Mouse (Mus musculus) limb, embryonic 14.5 days (tissue): Measurements from ENCODE around the gene Lage3. TPM values are rescaled to one million over a fixed set of nuclear protein-coding genes. Genes with fewer than 3 reads are reported as not detected.
"Not testable (repeated sequence)": the region's sequence is repeated elsewhere in the genome, so short reads cannot be mapped to it uniquely, and the experiment has no call there.

Experiments
- ATAC-seq: fragments of 200-750 bp; cut with Nextera tagmentation; 2 replicates; pipeline ENCODE4 v1.8.0; 2017; ENCODE audit warnings: low read depth, moderate number of reproducible peaks, moderate TSS enrichment; ENCODE audit not compliant: low FRiP score
- DNase-seq: peaks from one replicate; pipeline ENCODE4 v3.0.0-alpha.2; 2015; ENCODE audit warnings: low spot score
- H3K27ac ChIP-seq: fragments of 300-500 bp; sonication (generic); replicated peaks from 2 replicates; pipeline ENCODE4 v1.5.1; 2014; ENCODE audit warnings: low read depth, mild to moderate bottlenecking, low read length, moderate library complexity, mixed read lengths
- H3K27me3 ChIP-seq: fragments of 300-500 bp; sonication (generic); 2 replicates; pipeline ENCODE4 v1.6.1; 2014; ENCODE audit warnings: low read length, mixed read lengths; ENCODE audit not compliant: control insufficient read depth, insufficient read depth
- H3K36me3 ChIP-seq: fragments of 300-500 bp; sonication (generic); 2 replicates; pipeline ENCODE4 v1.6.1; 2014; ENCODE audit warnings: mild to moderate bottlenecking, low read length, moderate library complexity, mixed read lengths; ENCODE audit not compliant: control insufficient read depth, insufficient read depth
- H3K4me1 ChIP-seq: fragments of 300-500 bp; sonication (generic); 2 replicates; pipeline ENCODE4 v1.6.1; 2014; ENCODE audit warnings: antibody characterized with exemption, low read length, mixed read lengths; ENCODE audit not compliant: control insufficient read depth, insufficient read depth
- H3K4me2 ChIP-seq: fragments of 300-500 bp; sonication (generic); replicated peaks from 2 replicates; pipeline ENCODE4 v1.6.1; 2014; ENCODE audit warnings: low read depth, mild to moderate bottlenecking, low read length, moderate library complexity; ENCODE audit not compliant: severe bottlenecking
- H3K4me3 ChIP-seq: fragments of 300-500 bp; sonication (generic); replicated peaks from 2 replicates; pipeline ENCODE4 v1.5.1; 2014; ENCODE audit warnings: low read length
- H3K9ac ChIP-seq: fragments of 300-500 bp; sonication (generic); 2 replicates; pipeline ENCODE4 v1.6.1; 2014; ENCODE audit warnings: mild to moderate bottlenecking, low read depth, low read length, moderate library complexity; ENCODE audit not compliant: severe bottlenecking
- H3K9me3 ChIP-seq: fragments of 300-500 bp; sonication (generic); 2 replicates; pipeline ENCODE4 v1.6.1; 2016; ENCODE audit warnings: low read length; ENCODE audit not compliant: control insufficient read depth
- POLR2A ChIP-seq: fragments of 200-500 bp; IDR thresholded peaks from 2 replicates; pipeline ENCODE4 v1.8.0; 2012; ENCODE audit warnings: inconsistent platforms, mild to moderate bottlenecking, moderate library complexity, borderline replicate concordance; ENCODE audit not compliant: insufficient read depth, insufficient read length; ENCODE audit errors: extremely low read depth
- WGBS: fragments of 180-500 bp; shearing (Covaris S2); extraction: QIAGEN DNeasy Blood & Tissue Kit; methylation state at CpG from one replicate; pipeline ENCODE4 v1.1.7; 2014; 5-methylcytosine and 5-hydroxymethylcytosine counted together
- polyA plus RNA-seq, 2 experiments: library from polyadenylated mRNA; depleted of rRNA in 1 of 2; stranded (reverse) in 1 of 2; unstranded in 1 of 2; fragments of >200 nt; fragmentation: Nextera tagmentation in 1 of 2; extraction: Ambion mirVana in 1 of 2; gene quantifications; 2 replicates each; pipeline versions ENCODE4 v1.2.1 to v1.2.3; 2012 to 2014

Lage3 gene
- polyA plus RNA-seq, 2 experiments: 104 to 105 TPM

- Histone ChIP-seq H3K9ac (peak within 1 kb of the TSS; percentile 52), H3K27me3 (no peaks in the 10 kb centered on the region), H3K4me1 (no peaks in the 10 kb centered on the region), H3K9me3 (no peaks in the 10 kb centered on the region), H3K4me2 (peak within 1 kb of the TSS; percentile 59), H3K27ac (no peak within 1 kb of the TSS), H3K36me3 (no peaks in the 10 kb centered on the region), H3K4me3 (peak within 1 kb of the TSS; percentile 43)
- peak; percentile 81; the same call in 1 of the 2 replicates for TF ChIP-seq POLR2A
- ATAC-seq (peak; percentile 93), DNase-seq (peak; percentile 84)
- 22% methylated on average over 32 of the region's 32 CpGs for WGBS
These were observed 19.6 kb upstream of the Lage3 start, which contains the start of the genes Ubl4a and Slc10a3 for GRCm38 (mm10) chrX:74372888-74373549. Ubl4a (minus strand) TSS chrX:74373218. Slc10a3 (minus strand) TSS chrX:74373349.

DNA sequence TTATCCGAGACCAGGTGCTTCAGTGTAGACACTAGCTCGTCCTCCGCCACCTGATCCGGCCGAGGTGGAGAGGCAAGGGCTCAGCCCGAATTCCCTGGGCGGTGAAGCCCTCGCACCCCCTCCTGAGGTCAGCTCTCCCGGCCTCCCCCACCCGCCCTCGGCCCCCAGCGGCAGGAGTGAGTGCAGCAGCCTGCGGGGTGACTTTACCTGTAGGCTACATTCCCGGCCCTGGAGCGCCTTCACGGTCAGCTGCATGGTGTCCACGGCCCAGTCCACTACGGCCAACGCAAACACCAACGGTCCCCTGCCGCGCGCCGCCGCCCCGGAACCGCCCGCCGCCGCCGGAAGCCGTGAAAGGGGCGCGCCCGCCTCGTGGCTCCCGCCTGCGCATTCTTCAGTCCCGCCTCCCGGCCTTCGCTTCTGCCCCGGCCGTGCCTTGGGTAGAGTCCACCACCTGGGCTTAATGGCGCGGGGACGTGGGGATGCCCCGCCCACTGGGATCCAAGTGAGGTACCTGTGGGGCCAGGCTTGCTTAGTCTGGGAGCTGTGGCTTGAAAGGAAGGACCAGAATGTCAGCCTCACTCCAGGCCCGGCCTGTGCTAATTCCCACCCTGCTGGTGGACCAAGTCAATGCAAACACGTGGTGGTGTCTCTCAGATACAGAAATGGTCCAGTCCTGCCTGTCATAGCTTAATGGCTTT, 14.9 kb upstream of the Lage3 start:
- TF ChIP-seq POLR2A: no peak; the same call in 1 of the 2 replicates
- H3K27ac ChIP-seq: peak overlapping the region; percentile 28
- DNase-seq (peak; percentile 49), ATAC-seq (peak; percentile 85)
- peak overlapping the region; percentile 54 for H3K4me3 ChIP-seq
- H3K4me2 ChIP-seq: peak overlapping the region; percentile 58
- H3K9ac ChIP-seq: peak overlapping the region; percentile 71
- no peaks in the 10 kb centered on the region for H3K9me3 ChIP-seq
- H3K36me3 ChIP-seq: peaks cover 13% of the 10 kb centered on the region
- H3K4me1 ChIP-seq: no peaks in the 10 kb centered on the region
- 15% methylated on average over 31 of the region's 49 CpGs for WGBS
- no peaks in the 10 kb centered on the region for H3K27me3 ChIP-seq

- H3K4me1 ChIP-seq: no peaks in the 10 kb centered on the region
- H3K9me3 ChIP-seq: no peaks in the 10 kb centered on the region
- 65% methylated on average over 10 of the region's 10 CpGs for WGBS
- peak overlapping the region; percentile 58 for H3K4me2 ChIP-seq
- peak overlapping the region; percentile 71 for H3K9ac ChIP-seq
- H3K36me3 ChIP-seq: peaks cover 13% of the 10 kb centered on the region
- TF ChIP-seq POLR2A: no peak
- no peaks in the 10 kb centered on the region for H3K27me3 ChIP-seq
- H3K4me3 ChIP-seq: peak overlapping the region; percentile 54
- DNase-seq: no peak
- no peak overlapping the region for H3K27ac ChIP-seq
- no peak for ATAC-seq
These were observed 14.1 kb upstream of the Lage3 start for GRCm38 (mm10) chrX:74367512-74367911.

GRCm38 (mm10) chrX:74359171-74359570, 5.8 kb upstream of the Lage3 start:
- DNase-seq (no peak), ATAC-seq (no peak)
- Histone ChIP-seq H3K9me3 (no peaks in the 10 kb centered on the region), H3K36me3 (no peaks in the 10 kb centered on the region), H3K9ac (no peak overlapping the region), H3K27ac (no peak overlapping the region), H3K4me1 (no peaks in the 10 kb centered on the region), H3K4me2 (no peak overlapping the region), H3K27me3 (no peaks in the 10 kb centered on the region), H3K4me3 (no peak overlapping the region)
- WGBS: 32% methylated on average over 11 of the region's 11 CpGs
- no peak for TF ChIP-seq POLR2A

- H3K27me3 ChIP-seq, H3K9ac ChIP-seq, H3K9me3 ChIP-seq, H3K27ac ChIP-seq, H3K36me3 ChIP-seq, H3K4me2 ChIP-seq, DNase-seq, H3K4me1 ChIP-seq, ATAC-seq, H3K4me3 ChIP-seq: not testable (repeated sequence)
- WGBS: 87% methylated on average over 2 of the region's 3 CpGs
These were observed 3.7 kb upstream of the Lage3 start for GRCm38 (mm10) chrX:74357069-74357468.
